Mouse (Mus musculus) G1E (cell line): ENCODE results near the gene Vav3.

Source experiments
- CTCF ChIP-seq: IDR thresholded peaks from 2 replicates; pipeline ENCODE4 v1.5.1; 2012; ENCODE audit warnings: low read depth, low read length, inconsistent platforms, mixed read lengths
- GATA1 ChIP-seq: IDR thresholded peaks from 2 replicates; pipeline ENCODE4 v1.6.1; 2012; ENCODE audit warnings: borderline replicate concordance, low read length, inconsistent platforms, mixed read lengths
- TAL1 ChIP-seq: conservative IDR thresholded peaks from 2 replicates; pipeline ENCODE4 v1.6.1; 2012; ENCODE audit warnings: low read depth, low read length, inconsistent platforms, mixed read lengths

DNA sequence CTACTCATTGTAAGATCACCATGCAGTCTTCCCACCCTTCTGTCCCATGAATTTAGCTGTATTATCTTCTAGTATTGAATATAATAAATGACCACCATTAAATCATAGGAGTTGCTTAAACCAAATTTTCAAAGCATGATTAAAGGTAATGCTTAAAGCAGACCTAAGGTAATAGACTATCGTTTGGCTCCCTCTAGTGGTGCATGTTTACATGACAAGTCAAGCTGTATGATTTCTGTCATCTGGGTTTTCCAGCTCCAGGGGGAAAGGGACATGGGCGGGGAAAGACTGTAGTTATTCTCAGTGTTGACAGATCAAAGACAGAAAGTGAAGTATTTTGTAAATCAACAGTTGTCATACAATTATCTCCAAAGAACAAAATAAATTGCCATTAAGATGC, 151.1 kb downstream of the Vav3 start:
- peak; percentile 55 for TF ChIP-seq CTCF
- no peak for TF ChIP-seq TAL1
- TF ChIP-seq GATA1: no peak
